Mouse (Mus musculus) intestine, postnatal 0 days (tissue): ENCODE data around the gene Prkag1. TPM values are rescaled to one million over a fixed set of nuclear protein-coding genes. Genes with fewer than 3 reads are reported as not detected.
"Not testable (repeated sequence)": the region's sequence is repeated elsewhere in the genome, so short reads cannot be mapped to it uniquely, and the experiment has no call there.

Source experiments
- ATAC-seq: fragments of 200-750 bp; cut with Nextera tagmentation; 2 replicates; pipeline ENCODE4 v1.8.0; 2017; ENCODE audit warnings: mild to moderate bottlenecking, moderate TSS enrichment, moderate library complexity
- H3K27ac ChIP-seq: fragments of 300-500 bp; sonication (generic); 2 replicates; pipeline ENCODE4 v1.5.1; 2014; ENCODE audit warnings: mild to moderate bottlenecking, low read depth, low read length, moderate library complexity
- H3K27me3 ChIP-seq: fragments of 300-500 bp; sonication (generic); replicated peaks from 2 replicates; pipeline ENCODE4 v1.6.1; 2014; ENCODE audit warnings: low read length, mixed read lengths; ENCODE audit not compliant: control insufficient read depth, insufficient read depth
- H3K36me3 ChIP-seq: fragments of 300-500 bp; sonication (generic); 2 replicates; pipeline ENCODE4 v1.6.1; 2014; ENCODE audit warnings: mild to moderate bottlenecking, moderate library complexity; ENCODE audit not compliant: control insufficient read depth, insufficient read depth
- H3K4me1 ChIP-seq: fragments of 300-500 bp; sonication (generic); replicated peaks from 2 replicates; pipeline ENCODE4 v1.6.1; 2014; ENCODE audit warnings: antibody characterized with exemption, low read length, mixed read lengths; ENCODE audit not compliant: control insufficient read depth, insufficient read depth
- H3K4me2 ChIP-seq: fragments of 300-500 bp; sonication (generic); replicated peaks from 2 replicates; pipeline ENCODE4 v1.6.1; 2014; ENCODE audit warnings: low read depth, mild to moderate bottlenecking, moderate library complexity
- H3K4me3 ChIP-seq: fragments of 300-500 bp; sonication (generic); 2 replicates; pipeline ENCODE4 v1.5.1; 2014; ENCODE audit warnings: low read depth, low read length
- H3K9ac ChIP-seq: fragments of 300-500 bp; sonication (generic); 2 replicates; pipeline ENCODE4 v1.6.1; 2014; ENCODE audit warnings: mild to moderate bottlenecking, low read depth, low read length
- H3K9me3 ChIP-seq: fragments of 300-500 bp; sonication (generic); 2 replicates; pipeline ENCODE4 v1.6.1; 2016; ENCODE audit warnings: mixed run types; ENCODE audit not compliant: control insufficient read depth
- CTCF ChIP-seq: sonication (generic); IDR thresholded peaks from 2 replicates; pipeline ENCODE4 v1.5.1; 2016; ENCODE audit warnings: low read depth, mild to moderate bottlenecking, control low read depth, antibody characterized with exemption, moderate library complexity
- WGBS: fragments of 180-500 bp; shearing (Covaris S2); extraction: QIAGEN DNeasy Blood & Tissue Kit; methylation state at CpG from one replicate; pipeline ENCODE4 v1.1.7; 2014; 5-methylcytosine and 5-hydroxymethylcytosine counted together
- polyA plus RNA-seq: library from polyadenylated mRNA; unstranded; fragments of >200 nt; fragmentation: Nextera tagmentation; extraction: Ambion mirVana; gene quantifications from 2 replicates; pipeline ENCODE4 v1.2.1, GENCODE M21; 2015

Prkag1 gene
- polyA plus RNA-seq, 1 experiment from 2014 or later, result 67.0 TPM

GRCm38 (mm10) chr15:98812741-98813424 lies 18.4 kb downstream of the Prkag1 start:
- Histone ChIP-seq H3K9ac (no peak overlapping the region), H3K27ac (no peak overlapping the region), H3K36me3 (peaks cover 38% of the 10 kb centered on the region), H3K27me3 (peaks cover 21% of the 10 kb centered on the region), H3K4me1 (0 out of 2 replicates have a peak, but pooled peaks cover 6% of the 10 kb centered on the region), H3K9me3 (no peaks in the 10 kb centered on the region), H3K4me2 (no peak overlapping the region), H3K4me3 (no peak overlapping the region)
- TF ChIP-seq CTCF, result no peak
- ATAC-seq, result no peak
- 86% methylated on average over 20 of the region's 20 CpGs for WGBS

GRCm38 (mm10) chr15:98810212-98810611 lies 21.1 kb downstream of the Prkag1 start:
- not testable (repeated sequence) for H3K4me2 ChIP-seq, H3K9me3 ChIP-seq, ATAC-seq, H3K9ac ChIP-seq, H3K27ac ChIP-seq, H3K4me3 ChIP-seq
- peaks cover 28% of the 10 kb centered on the region for H3K36me3 ChIP-seq
- H3K4me1 ChIP-seq, result 0 out of 2 replicates have a peak, but pooled peaks cover 19% of the 10 kb centered on the region
- H3K27me3 ChIP-seq, result peaks cover 48% of the 10 kb centered on the region
- WGBS, result 78% methylated on average over 6 of the region's 6 CpGs

GRCm38 (mm10) chr15:98809390-98809789 lies 21.9 kb downstream of the Prkag1 start, which contains the start of gene Ddn:
Gene Ddn, minus strand, starts transcription at chr15:98809490.
- H3K4me2 ChIP-seq, result peak within 1 kb of the TSS; percentile 82
- peaks cover 56% of the 10 kb centered on the region for H3K27me3 ChIP-seq
- no peak within 1 kb of the TSS for H3K9ac ChIP-seq
- TF ChIP-seq CTCF, result no peak
- peak within 1 kb of the TSS; percentile 44 for H3K4me3 ChIP-seq
- H3K27ac ChIP-seq, result no peak within 1 kb of the TSS
- WGBS, result 61% methylated on average over 3 of the region's 3 CpGs
- H3K36me3 ChIP-seq, result peaks cover 23% of the 10 kb centered on the region
- no peak for ATAC-seq
- H3K4me1 ChIP-seq, result 0 out of 2 replicates have a peak, but pooled peaks cover 19% of the 10 kb centered on the region
- no peaks in the 10 kb centered on the region for H3K9me3 ChIP-seq

- 21% methylated on average over 6 of the region's 6 CpGs for WGBS
- Histone ChIP-seq H3K4me1 (0 out of 2 replicates have a peak, but pooled peaks cover 19% of the 10 kb centered on the region), H3K4me3 (no peak overlapping the region), H3K36me3 (peaks cover 16% of the 10 kb centered on the region), H3K4me2 (peak overlapping the region; percentile 82; the same call in 1 of the 2 replicates), H3K9me3 (no peaks in the 10 kb centered on the region), H3K27ac (no peak overlapping the region), H3K27me3 (peaks cover 62% of the 10 kb centered on the region), H3K9ac (no peak overlapping the region)
- TF ChIP-seq CTCF, result no peak
- no peak for ATAC-seq
Measured at GRCm38 (mm10) chr15:98808651-98809134, 22.6 kb downstream of the Prkag1 start.

GRCm38 (mm10) chr15:98807895-98808650 lies 23.2 kb downstream of the Prkag1 start:
- no peak overlapping the region for H3K9ac ChIP-seq
- ATAC-seq, result peak; percentile 25; the same call in 1 of the 2 replicates

More at GRCm38 (mm10) chr15:98807895-98808650, 23.2 kb downstream of the Prkag1 start:
- WGBS, result under 1% methylated on average over 34 of the region's 34 CpGs
- Histone ChIP-seq H3K36me3 (peaks cover 10% of the 10 kb centered on the region), H3K9me3 (no peaks in the 10 kb centered on the region), H3K4me2 (peak overlapping the region; percentile 82), H3K27ac (no peak overlapping the region), H3K27me3 (peaks cover 68% of the 10 kb centered on the region), H3K4me3 (peak overlapping the region; percentile 44), H3K4me1 (0 out of 2 replicates have a peak, but pooled peaks cover 19% of the 10 kb centered on the region)
- no peak for TF ChIP-seq CTCF
